Comparison of ENCODE assay signal across 10 mouse cellular contexts in the genomic region with DNA sequence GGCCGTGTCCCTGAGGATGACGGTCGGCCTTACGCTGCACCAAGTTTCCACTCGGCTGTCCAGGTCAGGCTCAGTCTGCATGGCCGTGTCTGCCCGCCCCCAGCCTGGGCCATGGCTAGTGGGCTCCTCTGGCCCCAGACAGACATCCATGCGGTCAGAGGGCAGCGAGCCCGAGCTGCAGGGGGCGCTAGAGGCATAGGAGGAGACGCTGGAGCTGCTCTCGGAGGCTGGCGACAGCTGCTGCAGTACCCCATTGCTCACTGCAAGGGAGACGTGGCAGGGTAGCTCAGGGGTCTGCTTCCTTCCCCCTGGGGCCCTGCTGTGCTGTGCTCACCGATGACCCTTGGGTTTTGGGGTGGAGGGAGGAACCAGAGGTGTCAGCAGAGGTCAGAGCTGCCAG. TPM values are rescaled to one million over a fixed set of nuclear protein-coding genes. Genes with fewer than 3 reads are reported as not detected.
DNase-seq lines count a peak whose midpoint lies in the region; ATAC-seq and TF ChIP-seq lines count a peak whose summit lies in the region.
"Had no signal": no experiment of that assay in that cellular context is flagged by ENCODE, and none has a peak within 500 bp of the region (broad histone marks: within the 10 kb centered on the region; RNA-seq: fewer than 3 reads in every experiment).

No protein-coding gene starts in this region.

- H3K4me2 ChIP-seq in heart, embryonic 12.5 days, result no peak overlapping the region
- H3K4me2 ChIP-seq in liver, postnatal 0 days (ENCODE audit: low read depth, low read length), result no peak overlapping the region
- H3K4me2 ChIP-seq: hindbrain, embryonic 15.5 days had no signal

- peak in 1 of 2 experiments; percentile 68 for DNase-seq in heart, adult 2 months
- peak; percentile 63 for DNase-seq in urinary bladder, postnatal 25 days (ENCODE audit: low spot score)
- DNase-seq in urinary bladder, postnatal 36 days (ENCODE audit: low spot score in 2 of 2), result no peak
- DNase-seq in gastrocnemius, adult 18-20 months (ENCODE audit: low spot score), result peak; percentile 77
- peak; percentile 80 for DNase-seq in liver, postnatal 0 days
- DNase-seq in testis, postnatal 10 days (ENCODE audit: low spot score), result peak; percentile 87
- no peak for DNase-seq in ovary, postnatal 10 days (ENCODE audit: low spot score)

- 38% methylated on average over 16 of the region's 16 CpGs for WGBS in heart, adult 2 months
- WGBS in heart, embryonic 12.5 days, result 27% methylated on average over 16 of the region's 16 CpGs
- WGBS in liver, postnatal 0 days (ENCODE audit: insufficient replicate concordance), result 37% methylated on average over 15 of the region's 16 CpGs

- peak; percentile 73 for TF ChIP-seq CTCF in heart, adult 2 months (IDR thresholded peaks at IDR 0.05)
- peak; percentile 75 for TF ChIP-seq CTCF in liver, postnatal 0 days (IDR thresholded peaks at IDR 0.05; ENCODE audit: low read depth)

- no peaks in the 10 kb centered on the region for H3K79me2 ChIP-seq in heart, adult 2 months (replicated peaks; ENCODE audit: control insufficient read depth, insufficient read depth, low read length)

- peaks cover 2% of the 10 kb centered on the region; the same call in 1 of the 2 replicates for H3K27me3 ChIP-seq in heart, adult 2 months (ENCODE audit: control insufficient read depth, insufficient read depth, low read length)
- peaks cover 67% of the 10 kb centered on the region for H3K27me3 ChIP-seq in heart, embryonic 12.5 days (replicated peaks)
- H3K27me3 ChIP-seq in liver, postnatal 0 days (ENCODE audit: insufficient read depth, low read length), result peaks cover 19% of the 10 kb centered on the region

- TF ChIP-seq POLR2A in heart, adult 2 months (IDR thresholded peaks at IDR 0.05; ENCODE audit: insufficient read depth, low read depth, low read length), result no peak

- TF ChIP-seq EP300 in heart, adult 2 months (IDR thresholded peaks at IDR 0.05; ENCODE audit: insufficient read depth, low read depth, low read length), result no peak
- no peak for TF ChIP-seq EP300 in liver, postnatal 0 days (IDR thresholded peaks at IDR 0.05; ENCODE audit: low read depth)

- no peak overlapping the region for H3K9ac ChIP-seq in heart, adult 2 months (ENCODE audit: low read depth, low read length)
- H3K9ac ChIP-seq in heart, embryonic 12.5 days, result no peak overlapping the region
- no peak overlapping the region for H3K9ac ChIP-seq in liver, postnatal 0 days (replicated peaks)
- H3K9ac ChIP-seq: hindbrain, embryonic 15.5 days had no signal

- intact Hi-C loops in heart, adult 2 months (cut with DNase I), result loop anchor here (10.0 kb wide), 1 partner anchor 452 kb away; no protein-coding TSS in a partner anchor

- no peak overlapping the region for H3K4me3 ChIP-seq in heart, adult 2 months
- H3K4me3 ChIP-seq in heart, embryonic 12.5 days, result no peak overlapping the region
- no peak overlapping the region for H3K4me3 ChIP-seq in liver, postnatal 0 days (ENCODE audit: low read depth, low read length)
- H3K4me3 ChIP-seq: hindbrain, embryonic 15.5 days had no signal

- ATAC-seq in heart, embryonic 12.5 days (ENCODE audit: insufficient number of reproducible peaks, low FRiP score), result no peak
- peak; percentile 58 for ATAC-seq in liver, postnatal 0 days

- no peaks in the 10 kb centered on the region for H3K36me3 ChIP-seq in heart, adult 2 months (ENCODE audit: control insufficient read depth, insufficient read depth, low read length)
- no peaks in the 10 kb centered on the region for H3K36me3 ChIP-seq in heart, embryonic 12.5 days
- H3K36me3 ChIP-seq in liver, postnatal 0 days (replicated peaks; ENCODE audit: insufficient read depth, low read length), result no peaks in the 10 kb centered on the region
- H3K36me3 ChIP-seq: hindbrain, embryonic 15.5 days had no signal

- H3K9me3 ChIP-seq in heart, embryonic 12.5 days (replicated peaks), result no peaks in the 10 kb centered on the region
- no peaks in the 10 kb centered on the region for H3K9me3 ChIP-seq in liver, postnatal 0 days (ENCODE audit: low read length)
- H3K9me3 ChIP-seq: hindbrain, embryonic 15.5 days had no signal

- H3K27ac ChIP-seq in heart, adult 2 months, result no peak overlapping the region
- H3K27ac ChIP-seq in heart, embryonic 12.5 days (ENCODE audit: poor library complexity, severe bottlenecking), result no peak overlapping the region
- H3K27ac ChIP-seq in liver, postnatal 0 days (ENCODE audit: low read depth), result no peak overlapping the region
- H3K27ac ChIP-seq: hindbrain, embryonic 15.5 days had no signal

- H3K4me1 ChIP-seq in heart, adult 2 months (ENCODE audit: control insufficient read depth, insufficient read depth, low read length), result no peaks in the 10 kb centered on the region
- peaks cover 12% of the 10 kb centered on the region for H3K4me1 ChIP-seq in heart, embryonic 12.5 days (replicated peaks)
- H3K4me1 ChIP-seq in liver, postnatal 0 days (ENCODE audit: insufficient read depth), result no peaks in the 10 kb centered on the region

RNA-seq across cellular contexts. Expression of a gene that starts 8.7 kb away (rescaled TPM):
- under 1 TPM in 1 of 2 experiments, not detected in 1; 0.08 TPM for total RNA-seq in heart, adult 2 months (2021)
- polyA plus RNA-seq in heart, adult 2 months (2012; rRNA removed), result 0.38 and 0.43 TPM in 2 replicates
- 0.09 and 0.18 TPM in 2 replicates for polyA plus RNA-seq in heart, embryonic 12.5 days (2016; fragmentation: Nextera tagmentation; extraction: Ambion mirVana)
- total RNA-seq in gastrocnemius, adult 18-20 months (2021), result 1 to 10 TPM; 4.7 to 5.4 TPM
- polyA plus RNA-seq in liver, postnatal 0 days (2015; fragmentation: Nextera tagmentation; extraction: Ambion mirVana), result not detected in 2 replicates
- total RNA-seq: neutrophil, adult 5-6 weeks had no signal

RNA-seq across cellular contexts. Expression of a gene that starts 10.4 kb away (rescaled TPM):
- total RNA-seq in heart, adult 2 months (2021), result 10 to 100 TPM; 10.0 to 11.1 TPM
- 15.5 and 18.7 TPM in 2 replicates for polyA plus RNA-seq in heart, adult 2 months (2012; rRNA removed)
- polyA plus RNA-seq in heart, embryonic 12.5 days (2016; fragmentation: Nextera tagmentation; extraction: Ambion mirVana), result 20.4 and 21.3 TPM in 2 replicates
- 10 to 100 TPM; 23.2 to 24.9 TPM for total RNA-seq in gastrocnemius, adult 18-20 months (2021)
- 2.5 and 2.8 TPM in 2 replicates for polyA plus RNA-seq in liver, postnatal 0 days (2015; fragmentation: Nextera tagmentation; extraction: Ambion mirVana)

RNA-seq across cellular contexts. Expression of a gene that starts 22.7 kb away (rescaled TPM):
- total RNA-seq in heart, adult 2 months (2021), result 10 to 100 TPM; 59.1 to 68.1 TPM
- 48.8 and 61.6 TPM in 2 replicates for polyA plus RNA-seq in heart, adult 2 months (2012; rRNA removed)
- 58.3 and 58.5 TPM in 2 replicates for polyA plus RNA-seq in heart, embryonic 12.5 days (2016; fragmentation: Nextera tagmentation; extraction: Ambion mirVana)
- total RNA-seq in gastrocnemius, adult 18-20 months (2021), result 10 to 100 TPM; 17.5 to 25.8 TPM
- 5.7 and 7.2 TPM in 2 replicates for polyA plus RNA-seq in liver, postnatal 0 days (2015; fragmentation: Nextera tagmentation; extraction: Ambion mirVana)

RNA-seq across cellular contexts. Expression of a gene that starts 30.6 kb away (rescaled TPM):
- 10 to 100 TPM; 45.6 to 53.6 TPM for total RNA-seq in heart, adult 2 months (2021)
- 55.8 and 64.7 TPM in 2 replicates for polyA plus RNA-seq in heart, adult 2 months (2012; rRNA removed)
- polyA plus RNA-seq in heart, embryonic 12.5 days (2016; fragmentation: Nextera tagmentation; extraction: Ambion mirVana), result 60.1 and 66.8 TPM in 2 replicates
- 10 to 100 TPM; 34.2 to 35.3 TPM for total RNA-seq in gastrocnemius, adult 18-20 months (2021)
- 43.6 and 43.8 TPM in 2 replicates for polyA plus RNA-seq in liver, postnatal 0 days (2015; fragmentation: Nextera tagmentation; extraction: Ambion mirVana)

RNA-seq across cellular contexts. Expression of a gene that starts 31.4 kb away (rescaled TPM):
- total RNA-seq in heart, adult 2 months (2021), result 10 to 100 TPM; 29.3 to 32.1 TPM
- 11.9 and 21.9 TPM in 2 replicates for polyA plus RNA-seq in heart, adult 2 months (2012; rRNA removed)
- 19.2 and 19.5 TPM in 2 replicates for polyA plus RNA-seq in heart, embryonic 12.5 days (2016; fragmentation: Nextera tagmentation; extraction: Ambion mirVana)
- 10 to 100 TPM; 17.8 to 20.8 TPM for total RNA-seq in gastrocnemius, adult 18-20 months (2021)
- 9.9 and 10.6 TPM in 2 replicates for polyA plus RNA-seq in liver, postnatal 0 days (2015; fragmentation: Nextera tagmentation; extraction: Ambion mirVana)

Comparison
In these comparisons a context has a peak if more than half of its experiments do, and no peak if none do; other contexts are left out.
1. DNase-seq: peak in urinary bladder, postnatal 25 days (single experiment), gastrocnemius, adult 18-20 months (single experiment), liver, postnatal 0 days (single experiment) and testis, postnatal 10 days (single experiment); none in urinary bladder, postnatal 36 days (0 of 2) and ovary, postnatal 10 days (single experiment).